Mouse (Mus musculus) kidney, adult 8-10 months (tissue): Measurements from ENCODE around the gene Dclk2.

ENCODE experiments used
- DNase-seq, 2 experiments: peaks; one replicate each; pipeline ENCODE4 v3.0.0; 2022

The Dclk2 gene

DNA sequence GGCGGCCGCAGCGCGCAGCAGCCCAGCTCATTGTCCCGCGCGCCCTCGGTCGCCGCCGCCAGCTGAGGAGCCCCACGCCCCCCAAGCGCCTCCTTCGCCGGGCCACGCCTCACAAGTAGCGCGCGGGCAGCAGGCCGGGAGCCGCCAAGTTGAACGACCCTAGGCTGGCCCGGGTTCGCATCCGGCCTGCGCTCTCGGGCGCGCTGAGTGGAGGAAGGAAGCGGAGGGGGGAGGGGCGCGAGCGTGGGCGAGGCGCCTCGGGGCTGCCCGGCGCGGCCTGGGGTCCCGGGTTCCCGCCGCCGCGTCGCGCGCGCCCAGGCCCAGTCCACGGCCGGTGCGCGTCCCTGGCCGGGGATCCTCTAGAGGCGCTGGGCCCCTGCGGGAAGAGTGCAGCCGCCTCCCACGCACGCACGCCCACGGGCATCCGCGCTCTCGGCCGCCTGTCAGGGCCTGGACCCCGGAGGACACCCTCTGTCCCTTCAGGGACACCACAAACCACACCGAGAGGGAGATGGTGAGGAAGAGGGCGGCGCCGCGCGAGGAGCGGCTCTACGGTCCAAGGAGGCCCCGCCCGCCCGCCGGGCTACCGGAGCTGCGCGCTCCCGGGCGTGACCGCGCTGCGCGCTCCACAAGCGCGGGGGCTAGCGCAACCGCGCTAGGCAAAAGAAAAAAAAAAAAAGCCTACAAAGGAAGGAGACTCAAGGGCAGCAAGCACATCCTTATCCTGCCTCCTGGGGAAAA lies at the start of gene Dclk2:
Gene Dclk2 (minus strand): TSS at position 510 of the 741 bp plus-strand sequence.
- DNase-seq, result peak; percentile 41 to 52

DNA sequence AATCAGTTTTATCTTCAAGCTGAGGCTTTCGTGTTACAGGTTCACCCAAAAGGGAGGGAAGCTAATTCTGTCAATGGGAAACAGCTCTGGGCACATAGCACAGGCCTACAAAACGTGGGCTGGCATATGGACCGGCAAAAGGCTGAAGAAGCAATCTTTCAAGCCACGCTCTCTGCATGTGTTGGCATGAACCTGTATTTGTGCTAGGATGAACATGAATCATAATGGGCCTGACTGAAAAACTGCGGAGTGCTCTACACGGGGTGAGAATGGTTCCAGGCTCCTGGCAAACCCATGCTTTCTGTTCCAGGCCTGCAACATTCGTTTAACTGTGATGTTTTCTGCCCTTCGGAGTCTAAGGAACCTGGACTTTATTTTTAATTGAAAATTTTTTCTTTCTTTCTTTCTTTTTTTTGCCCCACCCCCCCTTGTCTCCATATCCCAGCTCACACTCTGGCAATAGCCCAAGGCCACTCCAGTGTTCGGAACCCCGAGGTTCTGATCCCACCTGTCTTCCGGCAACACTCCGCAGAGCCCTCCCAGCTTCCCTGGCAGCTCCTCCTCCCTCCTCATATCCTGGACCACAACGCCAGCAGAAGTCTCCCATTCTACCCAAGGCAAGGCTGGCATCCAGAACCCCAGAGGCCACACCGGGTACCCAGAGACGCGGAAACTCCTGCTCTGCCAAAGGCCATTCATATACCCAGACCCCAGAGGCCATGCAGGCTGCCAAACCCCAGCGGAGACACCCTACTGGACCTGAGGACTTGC lies 42.2 kb upstream of the Dclk2 start:
- DNase-seq, result no peak

DNA sequence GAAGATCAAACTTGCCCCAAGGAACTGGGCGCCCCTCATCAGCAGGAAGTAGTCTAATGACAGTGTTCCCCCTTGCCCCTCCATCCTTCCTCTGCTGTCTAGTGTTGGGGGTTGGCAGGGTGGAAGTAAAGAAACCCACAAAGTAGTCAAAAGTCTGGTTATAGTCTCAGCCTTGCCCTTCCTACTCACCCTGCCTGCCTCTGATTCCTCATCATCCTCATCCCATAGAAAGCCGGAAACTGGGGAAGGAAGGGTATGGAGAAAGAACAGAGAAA lies 40.7 kb upstream of the Dclk2 start:
- no peak for DNase-seq

- DNase-seq, result no peak
Observed at GRCm38 (mm10) chr3:86960656-86961394, 40.2 kb upstream of the Dclk2 start.

DNA sequence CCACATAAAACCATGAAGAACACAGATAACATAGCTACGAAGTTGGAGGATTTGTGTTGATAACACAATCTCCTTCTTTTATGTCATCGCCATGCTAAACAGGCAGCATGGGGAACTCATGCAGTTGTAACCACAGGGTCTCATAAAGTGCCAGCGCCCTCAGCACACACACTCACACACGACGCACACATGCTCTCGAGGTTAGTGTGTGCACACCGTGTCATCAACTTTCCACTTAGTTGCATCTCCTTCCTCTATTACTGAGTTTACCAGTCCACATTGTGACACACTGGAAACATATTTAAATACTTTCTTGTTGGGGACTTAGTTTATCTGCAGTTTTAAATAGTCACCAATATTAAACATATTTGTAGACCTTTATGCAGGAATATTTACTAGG lies 38.4 kb upstream of the Dclk2 start:
- DNase-seq, result no peak

GRCm38 (mm10) chr3:86955376-86955775 lies 34.7 kb upstream of the Dclk2 start:
- DNase-seq, result no peak

- no peak for DNase-seq
Observed at GRCm38 (mm10) chr3:86954521-86954920, 33.9 kb upstream of the Dclk2 start.

- DNase-seq, result no peak
Observed at GRCm38 (mm10) chr3:86953819-86954218, 33.2 kb upstream of the Dclk2 start.

DNA sequence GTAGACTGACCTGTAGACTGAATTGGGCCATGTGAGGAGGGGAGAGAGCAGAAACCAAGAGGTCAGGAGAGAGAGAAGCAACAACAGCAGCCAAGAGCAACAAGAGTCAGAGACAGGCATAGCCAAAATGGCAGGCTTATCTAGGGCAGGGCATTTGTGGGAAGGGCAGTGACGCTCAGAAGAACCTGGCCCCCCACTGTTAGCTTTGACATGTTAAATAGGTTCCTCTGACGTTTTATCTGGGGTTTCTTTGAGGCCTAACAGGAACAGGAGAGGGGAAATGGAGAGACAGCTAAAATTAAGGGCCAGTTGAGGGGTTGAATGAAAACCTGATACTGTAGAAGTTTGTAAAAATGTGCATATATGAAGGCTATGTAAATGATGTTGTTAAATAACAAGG lies 30.0 kb upstream of the Dclk2 start:
- no peak for DNase-seq

- DNase-seq, result no peak
Observed at GRCm38 (mm10) chr3:86936254-86936836, 15.7 kb upstream of the Dclk2 start.

- no peak for DNase-seq
Observed at GRCm38 (mm10) chr3:86933446-86933845, 12.8 kb upstream of the Dclk2 start.

DNA sequence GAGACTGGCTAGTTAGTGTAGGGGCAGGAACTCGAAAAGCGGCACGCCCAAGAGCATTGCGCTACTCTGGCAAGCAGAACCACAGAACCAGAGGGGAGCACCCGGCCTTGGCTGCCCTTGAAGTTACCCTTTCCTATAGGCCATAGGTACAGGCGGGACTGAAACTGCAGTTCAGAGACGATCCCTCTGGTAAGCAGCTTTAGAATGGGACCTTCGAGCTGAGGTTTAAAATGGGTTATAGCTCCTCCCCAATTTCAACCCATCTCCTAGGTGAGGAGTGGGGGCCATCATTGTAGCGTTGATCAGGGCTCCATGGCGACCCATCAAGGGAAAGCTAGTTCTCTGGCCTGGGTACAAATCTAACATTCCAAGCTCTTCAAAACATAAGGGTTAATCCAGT lies 3.0 kb upstream of the Dclk2 start:
- no peak for DNase-seq

DNA sequence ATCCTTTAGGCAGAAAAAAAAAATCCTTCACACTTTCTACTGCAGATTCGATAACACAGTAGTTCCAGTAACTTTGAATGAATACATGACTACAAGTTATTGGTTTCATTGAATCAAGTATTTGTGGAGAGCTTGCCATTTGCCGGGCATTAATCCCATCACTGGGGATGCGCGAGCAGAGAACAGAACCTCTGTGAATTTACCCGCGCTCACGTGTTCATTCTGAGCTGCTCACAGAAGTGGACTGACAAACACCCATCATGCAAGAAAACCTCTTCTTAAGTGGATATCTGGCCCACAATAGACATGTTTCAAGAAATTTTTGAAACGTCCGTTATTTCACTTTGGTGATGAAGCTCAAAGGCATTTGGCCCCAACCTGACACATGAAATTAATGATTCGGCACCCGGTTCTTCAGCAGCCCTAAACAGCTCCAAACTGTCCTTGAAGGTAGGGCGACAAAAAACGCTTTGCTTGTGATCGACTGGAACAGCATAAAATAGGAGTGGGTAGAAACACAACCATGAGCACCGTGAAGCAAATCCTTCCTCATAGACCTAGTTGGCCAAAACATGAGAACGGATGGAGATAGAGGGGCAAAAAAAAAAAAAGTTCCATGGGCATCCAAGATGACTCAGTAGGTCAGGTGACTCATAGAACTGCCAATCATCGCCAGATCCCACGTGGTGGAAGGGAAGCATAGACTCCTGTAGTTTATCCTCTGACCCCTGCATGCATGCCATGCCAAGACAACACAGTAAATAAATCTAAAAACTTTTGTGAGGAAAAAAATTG lies 726 bp upstream of the Dclk2 start:
- DNase-seq, result no peak

GRCm38 (mm10) chr3:86919641-86920342 lies 860 bp downstream of the Dclk2 start:
- peak in 1 of 2 experiments; percentile 2 for DNase-seq

DNA sequence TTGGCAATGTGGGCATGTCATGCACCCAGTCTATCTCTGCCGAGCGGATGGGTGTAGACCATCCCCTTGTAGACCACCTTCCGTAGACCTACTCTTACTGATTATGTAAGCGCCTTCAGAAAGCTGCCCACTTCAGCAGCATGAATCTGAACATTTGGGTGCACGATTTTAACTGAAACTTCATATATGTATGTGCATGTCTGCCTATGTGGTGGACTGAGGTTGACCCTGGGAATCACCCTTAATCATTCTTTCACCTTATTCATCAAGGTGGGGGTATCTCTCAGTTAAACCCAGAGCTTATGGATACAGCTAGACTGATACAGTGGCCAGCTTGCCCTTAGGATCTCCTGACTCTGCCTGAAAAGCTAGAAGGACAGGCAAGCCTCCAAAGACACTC lies 3.6 kb downstream of the Dclk2 start:
- DNase-seq, result no peak

- no peak for DNase-seq
Observed at GRCm38 (mm10) chr3:86916626-86917025, 4.0 kb downstream of the Dclk2 start.

DNA sequence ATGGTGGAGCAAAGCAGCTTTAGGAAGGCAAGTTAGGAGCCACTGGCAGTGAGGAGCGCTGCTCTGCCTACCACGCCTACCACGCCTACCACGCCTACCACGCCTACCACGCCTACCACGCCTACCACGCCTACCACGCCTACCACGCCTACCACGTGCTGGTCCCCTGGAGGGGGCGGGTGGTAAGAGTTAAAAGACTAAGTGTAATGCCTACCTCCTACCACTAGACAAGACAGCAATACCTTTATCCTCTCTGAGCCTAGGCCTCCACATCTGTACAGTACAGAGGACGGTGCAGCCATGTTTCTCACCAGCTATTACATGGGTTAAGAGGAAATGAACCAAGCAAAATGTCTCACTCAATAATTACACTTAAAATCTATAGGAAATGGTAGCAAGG lies 5.4 kb downstream of the Dclk2 start:
- no peak for DNase-seq

DNA sequence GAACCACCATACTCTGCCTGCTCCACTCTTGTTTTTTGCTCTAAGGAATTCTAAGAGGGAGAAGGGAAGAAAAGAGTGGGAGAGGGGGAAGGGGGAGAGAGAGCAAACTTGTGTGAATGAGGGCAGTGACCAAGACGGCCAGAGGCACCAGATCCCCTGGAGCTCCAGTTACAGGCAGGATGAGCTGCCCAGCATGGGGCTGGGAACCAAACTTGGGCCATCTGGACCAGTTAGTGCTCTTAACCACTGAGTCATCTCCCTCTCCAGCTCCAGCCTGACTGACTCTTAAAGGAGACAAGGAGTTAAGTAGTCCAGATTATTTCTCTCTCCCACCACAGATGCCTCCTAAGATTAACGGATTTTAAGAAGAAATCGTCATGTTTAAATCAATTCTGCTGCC lies 6.3 kb downstream of the Dclk2 start:
- no peak for DNase-seq

- DNase-seq, result no peak
Observed at GRCm38 (mm10) chr3:86898366-86898765, 22.3 kb downstream of the Dclk2 start.

DNA sequence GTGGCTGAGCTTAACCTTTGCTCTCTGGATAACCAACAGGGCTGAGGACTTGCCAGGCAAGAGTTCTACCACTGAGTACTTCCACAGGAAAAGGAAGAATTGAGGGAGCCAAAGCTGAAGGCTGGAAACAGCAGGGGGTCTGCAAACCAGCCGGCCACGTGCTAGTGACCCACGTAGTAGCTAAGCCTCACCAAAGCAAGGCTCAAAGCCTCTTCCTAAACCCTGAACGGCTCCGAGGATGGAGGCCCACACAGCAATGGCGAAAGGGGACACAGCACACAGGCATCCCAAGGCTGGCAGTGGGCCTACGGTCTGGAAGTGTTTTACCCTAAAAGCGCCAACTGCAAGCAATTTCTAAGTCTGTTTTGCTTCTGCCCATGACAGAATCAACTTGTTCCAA lies 23.1 kb downstream of the Dclk2 start:
- DNase-seq, result peak in 1 of 2 experiments; percentile 22

DNA sequence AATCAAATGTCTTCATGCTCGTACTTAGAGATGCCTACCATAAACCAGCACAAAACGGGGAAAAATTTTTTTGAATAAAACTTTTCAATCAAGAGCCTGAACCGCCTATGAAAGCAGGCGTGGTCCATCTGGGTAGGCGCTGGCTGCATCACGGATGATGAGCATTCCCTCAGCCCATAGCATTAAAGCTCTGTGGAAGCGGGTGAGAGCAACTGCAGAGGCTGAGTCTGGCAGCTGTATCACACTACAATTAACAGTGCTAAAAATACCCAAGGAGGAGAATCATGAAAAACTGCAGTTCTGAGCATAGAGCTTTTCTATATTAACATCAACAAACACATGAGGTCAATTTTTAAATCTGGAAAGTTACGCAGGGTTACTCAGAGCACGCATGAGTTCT lies 23.6 kb downstream of the Dclk2 start:
- no peak for DNase-seq

DNA sequence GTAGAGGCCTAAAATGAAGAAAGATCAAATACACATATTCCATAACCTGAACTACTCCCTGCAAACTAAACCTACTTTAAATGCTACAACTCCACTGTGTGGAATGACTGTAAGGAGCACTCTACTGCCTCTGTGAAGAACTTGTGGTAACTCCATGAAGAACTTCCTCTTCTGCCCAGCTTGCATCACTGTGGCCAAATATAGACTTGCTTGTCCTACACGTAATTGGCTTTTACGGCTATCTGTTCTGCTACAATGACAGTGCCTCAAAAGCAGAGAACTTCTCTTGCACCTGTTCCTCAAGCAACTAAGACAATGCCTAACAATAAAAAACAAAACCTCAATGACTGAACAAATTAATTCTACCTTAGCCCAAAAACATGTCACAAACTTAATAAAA lies 26.2 kb downstream of the Dclk2 start:
- DNase-seq, result no peak
